Mouse (Mus musculus) layer of hippocampus, adult 2 months (tissue): Measurements from ENCODE around the gene Capn2. TPM values are rescaled to one million over a fixed set of nuclear protein-coding genes. Genes with fewer than 3 reads are reported as not detected.

Experiments used
- DNase-seq, 2 experiments: peaks; one replicate each; pipeline ENCODE4 v3.0.0; 2022; ENCODE audit warnings: low spot score in 2 of 2
- H3K27ac ChIP-seq: fragments of 200-600 bp; 2 replicates; pipeline ENCODE4 v1.8.1; 2022
- H3K4me3 ChIP-seq: fragments of 200-600 bp; 2 replicates; pipeline ENCODE4 v1.8.1; 2022; ENCODE audit warnings: mild to moderate bottlenecking
- CTCF ChIP-seq: fragments of 200-600 bp; conservative IDR thresholded peaks from 2 replicates; pipeline ENCODE4 v1.8.1; 2022; ENCODE audit warnings: antibody characterized with exemption, mild to moderate bottlenecking, moderate library complexity
- total RNA-seq, 2 experiments: library from RNA; stranded (reverse); gene quantifications; 2 replicates each; pipeline ENCODE4 v1.2.3; 2021

Capn2 gene
- total RNA-seq, 2 experiments from 2014 or later = 56.4 to 61.1 TPM

GRCm38 (mm10) chr1:182488503-182488902, 28.9 kb downstream of the Capn2 start:
- Histone ChIP-seq H3K27ac (peak overlapping the region; percentile 75), H3K4me3 (no peak overlapping the region)
- no peak for TF ChIP-seq CTCF
- DNase-seq = no peak

GRCm38 (mm10) chr1:182483910-182484274, 33.5 kb downstream of the Capn2 start:
- Histone ChIP-seq H3K4me3 (peak overlapping the region; percentile 26), H3K27ac (peak overlapping the region; percentile 88)
- peak in 1 of 2 experiments; percentile 73 for DNase-seq
- no peak; the same call in 1 of the 2 replicates for TF ChIP-seq CTCF

- DNase-seq = peak in 1 of 2 experiments; percentile 49
- Histone ChIP-seq H3K4me3 (no peak overlapping the region), H3K27ac (peak overlapping the region; percentile 83)
- TF ChIP-seq CTCF = no peak
Measured at GRCm38 (mm10) chr1:182482991-182483909, 34.2 kb downstream of the Capn2 start.

- Histone ChIP-seq H3K27ac (peak overlapping the region; percentile 7; the same call in 1 of the 2 replicates), H3K4me3 (no peak overlapping the region)
- DNase-seq = no peak
- TF ChIP-seq CTCF = no peak
Measured at GRCm38 (mm10) chr1:182481646-182482295, 35.6 kb downstream of the Capn2 start.

- no peak overlapping the region for H3K4me3 ChIP-seq
- TF ChIP-seq CTCF = no peak
- H3K27ac ChIP-seq = no peak overlapping the region
- no peak for DNase-seq
Measured at GRCm38 (mm10) chr1:182481138-182481537, 36.3 kb downstream of the Capn2 start.

- no peak overlapping the region for H3K4me3 ChIP-seq
Measured at GRCm38 (mm10) chr1:182478935-182479334, 38.5 kb downstream of the Capn2 start.

GRCm38 (mm10) chr1:182475005-182475796, 42.2 kb downstream of the Capn2 start:
- H3K27ac ChIP-seq = peak overlapping the region; percentile 87
- DNase-seq = peak in 1 of 2 experiments; percentile 65
- peak; percentile 70 for TF ChIP-seq CTCF
- H3K4me3 ChIP-seq = no peak overlapping the region

More at GRCm38 (mm10) chr1:182478935-182479334, 38.5 kb downstream of the Capn2 start:
- no peak for TF ChIP-seq CTCF
- no peak for DNase-seq
- no peak overlapping the region for H3K27ac ChIP-seq

- no peak overlapping the region for H3K27ac ChIP-seq
- peak; percentile 42 for TF ChIP-seq CTCF
- H3K4me3 ChIP-seq = no peak overlapping the region
- DNase-seq = no peak
Measured at GRCm38 (mm10) chr1:182465978-182466377, 51.4 kb downstream of the Capn2 start.

- no peak for TF ChIP-seq CTCF
- no peak overlapping the region for H3K4me3 ChIP-seq
Measured at GRCm38 (mm10) chr1:182465309-182465708, 52.1 kb downstream of the Capn2 start.

GRCm38 (mm10) chr1:182461813-182462212, 55.6 kb downstream of the Capn2 start:
- peak in 1 of 2 experiments; percentile 23 for DNase-seq
- H3K27ac ChIP-seq = peak overlapping the region; percentile 54

More at GRCm38 (mm10) chr1:182465309-182465708, 52.1 kb downstream of the Capn2 start:
- no peak overlapping the region; the same call in 1 of the 2 replicates for H3K27ac ChIP-seq
- DNase-seq = no peak

GRCm38 (mm10) chr1:182461261-182461660, 56.1 kb downstream of the Capn2 start:
- DNase-seq = no peak
- H3K27ac ChIP-seq = peak overlapping the region; percentile 54
- H3K4me3 ChIP-seq = no peak overlapping the region
- TF ChIP-seq CTCF = no peak

More at GRCm38 (mm10) chr1:182461813-182462212, 55.6 kb downstream of the Capn2 start:
- TF ChIP-seq CTCF = no peak
- H3K4me3 ChIP-seq = no peak overlapping the region
